Mouse (Mus musculus) right cerebral cortex, postnatal 4 days (tissue): ENCODE measurements around the gene Agbl1.
"Not testable (repeated sequence)": the region's sequence is repeated elsewhere in the genome, so short reads cannot be mapped to it uniquely, and the experiment has no call there.

Experiments used
- DNase-seq: peaks from one replicate; pipeline ENCODE4 v3.0.0-alpha.2; 2022

The Agbl1 gene

DNA sequence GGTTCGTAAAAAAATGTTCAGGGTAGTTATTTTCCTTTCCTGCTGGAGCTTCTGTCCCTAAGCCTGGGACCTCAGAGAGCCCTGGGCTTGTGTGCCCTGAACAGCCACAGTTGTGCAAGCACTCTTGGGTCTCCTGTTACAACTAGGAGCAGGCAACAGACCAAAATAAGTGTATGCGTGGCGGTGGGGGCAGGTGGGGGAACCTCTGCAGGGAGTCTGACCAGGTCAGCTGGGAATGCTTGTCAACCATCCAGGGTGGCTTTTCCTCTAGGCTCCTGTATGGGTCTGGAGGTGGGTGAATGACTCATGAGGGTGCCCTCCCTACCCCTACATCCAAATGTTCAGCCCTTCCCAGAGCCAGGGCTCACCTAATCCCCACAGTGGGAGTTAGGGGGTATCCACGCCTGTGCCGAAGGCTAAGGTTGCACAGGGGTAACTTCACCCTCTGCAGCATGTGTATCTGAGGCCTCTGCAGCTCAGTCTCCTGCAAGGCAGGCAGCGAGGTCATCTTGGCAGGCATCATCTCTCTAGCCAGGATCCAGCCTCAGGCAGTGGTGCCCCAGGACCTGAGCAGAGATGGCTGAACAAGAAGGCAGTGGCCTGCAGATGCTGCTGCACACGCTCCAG is at the start of gene Agbl1:
TSS of gene Agbl1 (plus strand) at position 577 of the 627 bp plus-strand sequence.
- no peak for DNase-seq

DNA sequence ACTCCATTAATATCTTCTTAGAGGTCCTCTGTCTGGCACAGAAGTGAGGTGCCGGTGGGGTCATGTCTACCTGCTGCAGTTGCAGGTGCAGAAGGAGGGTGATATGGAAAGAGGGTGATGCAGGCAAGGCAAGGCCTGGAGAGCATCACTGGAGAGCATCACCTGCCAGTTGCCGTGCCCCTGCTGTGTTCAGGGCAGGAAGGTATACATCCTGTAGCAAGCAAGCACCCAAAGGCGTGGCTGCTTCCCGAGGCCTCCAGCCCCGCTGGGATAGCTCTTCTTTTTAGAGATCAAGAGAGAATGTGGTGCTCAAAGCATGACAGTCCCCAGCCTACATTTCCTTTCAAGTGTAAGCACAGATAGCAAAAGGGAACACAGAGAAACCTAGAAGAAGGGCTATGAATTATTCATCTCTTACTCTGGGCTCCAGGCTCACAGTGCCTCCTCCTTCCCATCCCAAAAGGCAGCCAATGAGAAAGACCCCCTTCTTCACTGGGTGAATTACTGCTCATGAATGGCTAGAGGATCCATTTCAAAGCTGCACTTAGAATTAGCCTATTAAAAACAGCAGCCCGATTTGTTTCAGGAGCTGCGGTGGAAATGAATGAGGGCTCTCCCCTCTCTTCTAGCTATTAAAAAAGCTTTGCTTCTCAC is 44.6 kb upstream of the Agbl1 start:
- DNase-seq, result peak; percentile 11

DNA sequence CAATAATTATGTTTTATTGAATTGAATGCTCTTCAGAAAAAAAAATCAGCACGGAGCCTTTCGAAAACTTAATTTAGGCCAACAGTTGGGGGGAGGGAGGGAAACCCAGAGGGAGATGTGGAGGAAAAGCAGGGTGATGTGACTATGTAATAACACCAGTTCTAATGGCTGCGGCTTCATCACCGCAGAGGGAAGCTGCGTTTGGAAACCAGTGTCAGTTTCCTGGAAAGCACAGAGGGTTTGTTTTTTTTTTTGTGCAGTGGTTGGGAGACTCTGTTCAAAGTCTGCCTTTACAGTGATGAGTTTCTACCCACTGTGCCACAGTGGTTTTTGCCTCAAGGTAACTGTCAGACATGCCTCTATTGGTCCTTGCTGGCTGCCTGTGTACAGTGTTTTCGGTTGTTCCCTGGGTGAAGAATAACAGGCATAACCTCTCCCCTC is 44.0 kb upstream of the Agbl1 start:
- DNase-seq, result no peak

- DNase-seq, result no peak
These were observed 11.1 kb upstream of the Agbl1 start for GRCm38 (mm10) chr7:76218546-76218945.

- no peak for DNase-seq
These were observed 9.8 kb upstream of the Agbl1 start for GRCm38 (mm10) chr7:76219797-76220469.

- DNase-seq, result no peak
These were observed 7.0 kb upstream of the Agbl1 start for GRCm38 (mm10) chr7:76222691-76223090.

- no peak for DNase-seq
These were observed 806 bp upstream of the Agbl1 start for GRCm38 (mm10) chr7:76228881-76229280.

GRCm38 (mm10) chr7:76234321-76234720 is 4.6 kb downstream of the Agbl1 start:
- DNase-seq, result no peak

DNA sequence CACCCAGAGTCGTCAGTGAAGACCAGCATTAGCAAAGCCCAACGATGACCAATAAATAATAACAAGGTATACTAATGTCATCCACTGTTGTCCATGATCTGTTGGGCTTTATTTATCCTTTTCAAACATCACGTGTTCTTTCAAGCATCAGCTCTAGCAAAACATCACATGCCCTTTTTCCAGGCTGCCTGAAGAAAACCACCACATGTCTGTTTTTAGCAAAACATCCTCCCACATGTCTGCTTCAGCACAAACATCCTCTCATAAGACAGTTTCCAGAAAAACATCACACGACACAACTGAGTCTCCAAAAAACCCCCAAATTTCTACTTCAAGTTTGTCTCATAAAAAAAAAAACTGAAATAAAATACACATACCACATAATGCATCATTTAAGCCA is 7.8 kb downstream of the Agbl1 start:
- DNase-seq, result no peak

- DNase-seq, result not testable (repeated sequence)
These were observed 15.2 kb downstream of the Agbl1 start for GRCm38 (mm10) chr7:76244839-76245238.

GRCm38 (mm10) chr7:76275061-76275460 is 45.4 kb downstream of the Agbl1 start:
- no peak for DNase-seq

DNA sequence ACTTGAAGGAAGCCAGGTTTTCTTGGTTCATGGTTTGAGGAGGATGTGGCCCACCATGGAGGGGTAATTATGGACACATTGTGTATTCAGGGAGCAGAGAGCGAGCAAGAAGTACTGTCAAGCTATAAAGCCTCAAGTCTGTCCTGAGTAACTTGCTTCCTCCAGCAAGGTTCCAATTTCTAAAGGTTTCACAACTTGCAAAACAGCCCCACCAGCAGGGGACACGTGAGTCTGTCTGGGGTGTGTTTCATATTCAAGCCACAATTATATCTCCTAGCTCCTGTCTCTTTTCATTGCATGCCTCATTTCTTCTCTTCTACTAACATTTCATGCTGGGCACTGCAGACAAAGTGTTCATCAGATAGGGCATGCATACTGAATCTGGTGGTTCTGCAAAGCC is 53.1 kb downstream of the Agbl1 start:
- no peak for DNase-seq

GRCm38 (mm10) chr7:76287531-76287930 is 57.8 kb downstream of the Agbl1 start:
- peak; percentile 14 for DNase-seq

- no peak for DNase-seq
These were observed 92.3 kb downstream of the Agbl1 start for GRCm38 (mm10) chr7:76321866-76322553.

DNA sequence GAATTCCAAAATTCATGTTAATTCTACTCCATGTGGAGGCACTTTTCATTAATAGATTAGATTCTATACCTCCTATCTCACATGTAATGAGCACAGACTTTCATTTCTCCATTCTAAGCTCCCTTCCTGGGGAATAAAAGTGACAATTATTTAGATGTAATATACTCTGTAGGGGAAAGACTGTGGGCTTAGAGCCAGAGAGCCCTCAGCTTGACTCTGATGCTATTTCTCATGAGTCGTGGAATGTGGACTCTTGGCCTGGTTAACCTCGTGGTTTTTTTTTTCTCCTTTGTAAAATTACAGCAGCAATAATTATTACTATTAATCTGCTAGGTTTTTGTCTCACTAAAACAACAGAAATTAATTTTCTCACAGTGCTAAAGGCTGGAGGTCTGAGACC is 96.4 kb downstream of the Agbl1 start:
- no peak for DNase-seq

- DNase-seq, result no peak
These were observed 109.6 kb downstream of the Agbl1 start for GRCm38 (mm10) chr7:76339308-76339707.

DNA sequence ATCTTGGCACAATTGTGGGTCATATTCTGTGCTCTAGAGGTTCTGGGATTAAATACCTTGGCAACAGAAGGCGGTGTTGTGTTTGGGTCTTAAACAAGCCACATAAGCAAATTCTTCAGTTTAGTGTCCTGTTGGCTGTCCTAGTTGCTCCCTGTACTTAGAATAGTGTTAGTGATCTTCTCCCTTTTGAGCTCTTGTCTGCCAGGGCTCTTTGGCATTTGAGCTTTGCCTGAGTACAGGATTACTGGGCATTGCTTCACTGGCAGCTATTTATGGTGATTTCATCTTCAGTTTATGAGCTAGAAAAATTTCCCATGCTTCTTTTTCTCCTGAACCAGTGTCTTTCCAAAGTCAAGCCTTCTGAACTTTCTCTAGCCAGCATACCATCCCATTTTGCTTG is 111.9 kb downstream of the Agbl1 start:
- DNase-seq, result no peak

- DNase-seq, result peak; percentile 8
These were observed 123.8 kb downstream of the Agbl1 start for GRCm38 (mm10) chr7:76353469-76353868.

DNA sequence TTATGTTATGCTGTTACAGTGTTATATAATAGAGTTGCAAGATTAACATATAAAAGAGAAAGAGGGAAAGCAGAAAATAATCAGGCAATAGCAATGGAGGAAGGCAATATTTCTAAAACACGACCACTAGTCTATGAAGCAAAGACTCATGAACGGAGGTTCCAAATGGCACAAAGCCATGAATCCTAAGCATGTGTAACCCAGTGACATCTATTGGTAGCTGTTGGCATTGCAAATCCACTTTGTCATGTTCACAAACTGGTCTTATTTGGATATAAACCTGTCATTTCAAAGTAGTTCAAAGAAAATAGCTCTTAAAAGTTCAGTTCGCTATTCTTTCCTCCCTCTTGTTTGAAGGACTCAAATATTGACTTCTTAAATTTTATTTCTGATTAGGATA is 124.8 kb downstream of the Agbl1 start:
- peak; percentile 12 for DNase-seq

- no peak for DNase-seq
These were observed 141.6 kb downstream of the Agbl1 start for GRCm38 (mm10) chr7:76371269-76371668.

- DNase-seq, result no peak
These were observed 149.8 kb downstream of the Agbl1 start for GRCm38 (mm10) chr7:76379493-76379892.

DNA sequence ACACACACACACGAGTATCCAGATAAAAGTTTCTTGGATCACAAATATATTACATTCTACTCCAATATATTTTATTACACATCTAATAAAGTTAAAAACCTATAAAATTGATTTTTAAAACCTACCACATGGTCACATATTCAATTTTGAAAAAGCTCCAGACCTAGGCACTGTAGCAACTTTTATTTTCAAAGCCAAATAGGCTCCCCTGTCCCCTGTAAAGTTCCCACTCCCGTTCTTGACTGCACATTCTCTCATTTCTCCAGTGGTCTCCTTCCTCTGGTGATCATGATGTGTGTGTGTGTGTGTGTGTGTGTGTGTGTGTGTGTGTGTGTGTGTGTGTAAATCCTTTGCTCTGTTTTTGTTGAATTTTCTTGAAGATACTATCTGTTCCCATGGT is 152.3 kb downstream of the Agbl1 start:
- DNase-seq, result no peak

DNA sequence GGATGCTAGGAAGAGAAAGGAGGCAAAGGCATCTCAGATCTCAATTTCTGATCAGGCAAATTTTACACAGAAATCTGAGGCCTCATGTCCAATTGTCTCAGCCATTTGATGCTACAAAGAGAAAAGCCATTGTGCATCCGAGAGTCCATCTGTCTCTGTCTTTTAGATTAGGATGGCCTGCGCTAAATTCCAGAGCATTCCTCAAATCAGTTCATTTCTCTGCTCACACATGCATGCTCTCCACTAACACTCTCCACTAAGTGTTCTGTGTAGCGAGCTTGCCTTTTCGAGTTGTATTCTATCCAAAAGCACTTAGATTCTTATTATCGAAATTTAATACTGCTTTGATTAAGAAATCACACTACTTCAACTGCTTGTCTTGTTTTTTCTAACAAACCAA is 159.6 kb downstream of the Agbl1 start:
- DNase-seq, result no peak
